Mouse (Mus musculus): Measurements from ENCODE around the gene Nod1.

- no peak for TF ChIP-seq CTCF (IDR thresholded peaks at IDR 0.05; ENCODE audit: low read depth)
- TF ChIP-seq EP300 (IDR thresholded peaks at IDR 0.05; ENCODE audit: low read depth) = no peak
Observed at GRCm38 (mm10) chr6:54956425-54956824, 16.0 kb downstream of the Nod1 start.

Data from liver, embryonic 14.5 days (tissue).